Mouse (Mus musculus): ENCODE measurements around the gene Nts. TPM values are rescaled to one million over a fixed set of nuclear protein-coding genes. Genes with fewer than 3 reads are reported as not detected.
"Not testable (repeated sequence)": the region's sequence is repeated elsewhere in the genome, so short reads cannot be mapped to it uniquely, and the experiment has no call there.

Gene Nts
- polyA plus RNA-seq, 1 experiment from 2014 or later: 1.6 TPM

- no peaks in the 10 kb centered on the region for H3K9me3 ChIP-seq (replicated peaks; ENCODE audit: control insufficient read depth, low read length)
- no peaks in the 10 kb centered on the region for H3K36me3 ChIP-seq (replicated peaks; ENCODE audit: control insufficient read depth, insufficient read depth, low read depth, low read length)
- DNase-seq (ENCODE audit: low spot score) (no peak), ATAC-seq (replicated peaks; ENCODE audit: insufficient number of reproducible peaks, low FRiP score, low TSS enrichment, low read depth) (no peak)
- H3K27me3 ChIP-seq (ENCODE audit: control insufficient read depth, insufficient read depth, low read length): no peaks in the 10 kb centered on the region
- H3K9ac ChIP-seq (replicated peaks; ENCODE audit: low read length): no peak overlapping the region
- H3K4me3 ChIP-seq (ENCODE audit: low read depth, low read length): no peak overlapping the region
- H3K4me1 ChIP-seq (ENCODE audit: control insufficient read depth, insufficient read depth, low read length): no peaks in the 10 kb centered on the region
- H3K27ac ChIP-seq (replicated peaks; ENCODE audit: low read depth, low read length): no peak overlapping the region
- 83% methylated on average over 2 of the region's 2 CpGs for WGBS
- H3K4me2 ChIP-seq (ENCODE audit: low read depth, low read length): no peak overlapping the region
These were observed 20.9 kb downstream of the Nts start for GRCm38 (mm10) chr10:102469412-102469811.

GRCm38 (mm10) chr10:102451756-102452155 is 38.5 kb downstream of the Nts start:
- H3K4me3 ChIP-seq (ENCODE audit: low read depth, low read length): no peak overlapping the region
- ATAC-seq (replicated peaks; ENCODE audit: insufficient number of reproducible peaks, low FRiP score, low TSS enrichment, low read depth): no peak
- H3K27ac ChIP-seq (replicated peaks; ENCODE audit: low read depth, low read length): no peak overlapping the region
- H3K36me3 ChIP-seq (replicated peaks; ENCODE audit: control insufficient read depth, insufficient read depth, low read depth, low read length): no peaks in the 10 kb centered on the region
- H3K9ac ChIP-seq (replicated peaks; ENCODE audit: low read length): no peak overlapping the region
- peak; percentile 83 for DNase-seq (ENCODE audit: low spot score)
- H3K9me3 ChIP-seq (replicated peaks; ENCODE audit: control insufficient read depth, low read length): no peaks in the 10 kb centered on the region
- H3K4me2 ChIP-seq (ENCODE audit: low read depth, low read length): no peak overlapping the region
- WGBS: 9% methylated on average over 7 of the region's 7 CpGs
- H3K27me3 ChIP-seq (ENCODE audit: control insufficient read depth, insufficient read depth, low read length): no peaks in the 10 kb centered on the region
- no peaks in the 10 kb centered on the region for H3K4me1 ChIP-seq (ENCODE audit: control insufficient read depth, insufficient read depth, low read length)

- Histone ChIP-seq H3K4me1 (ENCODE audit: control insufficient read depth, insufficient read depth, low read length) (no peaks in the 10 kb centered on the region), H3K27ac (replicated peaks; ENCODE audit: low read depth, low read length) (no peak overlapping the region), H3K4me2 (ENCODE audit: low read depth, low read length) (no peak overlapping the region), H3K36me3 (replicated peaks; ENCODE audit: control insufficient read depth, insufficient read depth, low read depth, low read length) (no peaks in the 10 kb centered on the region), H3K9ac (replicated peaks; ENCODE audit: low read length) (no peak overlapping the region), H3K4me3 (ENCODE audit: low read depth, low read length) (no peak overlapping the region), H3K9me3 (replicated peaks; ENCODE audit: control insufficient read depth, low read length) (no peaks in the 10 kb centered on the region), H3K27me3 (ENCODE audit: control insufficient read depth, insufficient read depth, low read length) (no peaks in the 10 kb centered on the region)
- WGBS: 7% methylated on average over 7 of the region's 7 CpGs
- DNase-seq (ENCODE audit: low spot score) (peak; percentile 85), ATAC-seq (replicated peaks; ENCODE audit: insufficient number of reproducible peaks, low FRiP score, low TSS enrichment, low read depth) (no peak)
These were observed 40.8 kb downstream of the Nts start for GRCm38 (mm10) chr10:102449449-102449848.

- Histone ChIP-seq H3K27me3 (ENCODE audit: control insufficient read depth, insufficient read depth, low read length) (no peaks in the 10 kb centered on the region), H3K9ac (replicated peaks; ENCODE audit: low read length) (no peak overlapping the region), H3K4me3 (ENCODE audit: low read depth, low read length) (no peak overlapping the region), H3K36me3 (replicated peaks; ENCODE audit: control insufficient read depth, insufficient read depth, low read depth, low read length) (no peaks in the 10 kb centered on the region), H3K4me1 (ENCODE audit: control insufficient read depth, insufficient read depth, low read length) (no peaks in the 10 kb centered on the region), H3K9me3 (replicated peaks; ENCODE audit: control insufficient read depth, low read length) (no peaks in the 10 kb centered on the region), H3K4me2 (ENCODE audit: low read depth, low read length) (no peak overlapping the region), H3K27ac (replicated peaks; ENCODE audit: low read depth, low read length) (no peak overlapping the region)
- peak; percentile 40 for DNase-seq (ENCODE audit: low spot score)
- ATAC-seq (replicated peaks; ENCODE audit: insufficient number of reproducible peaks, low FRiP score, low TSS enrichment, low read depth): 0 out of 2 replicates have a peak, but pooled peaks have one; percentile 23
- 31% methylated on average over 2 of the region's 2 CpGs for whole genome bisulfite sequencing
These were observed 45.3 kb downstream of the Nts start for GRCm38 (mm10) chr10:102444912-102445556.

GRCm38 (mm10) chr10:102435467-102435866 is 54.8 kb downstream of the Nts start:
- not testable (repeated sequence) for H3K4me1 ChIP-seq (ENCODE audit: control insufficient read depth, insufficient read depth, low read length); H3K27me3 ChIP-seq (ENCODE audit: control insufficient read depth, insufficient read depth, low read length); ATAC-seq (replicated peaks; ENCODE audit: insufficient number of reproducible peaks, low FRiP score, low TSS enrichment, low read depth); H3K36me3 ChIP-seq (replicated peaks; ENCODE audit: control insufficient read depth, insufficient read depth, low read depth, low read length); H3K27ac ChIP-seq (replicated peaks; ENCODE audit: low read depth, low read length); H3K4me2 ChIP-seq (ENCODE audit: low read depth, low read length); H3K4me3 ChIP-seq (ENCODE audit: low read depth, low read length); H3K9ac ChIP-seq (replicated peaks; ENCODE audit: low read length); H3K9me3 ChIP-seq (replicated peaks; ENCODE audit: control insufficient read depth, low read length); DNase-seq (ENCODE audit: low spot score)
- WGBS: 45% methylated on average over 6 of the region's 6 CpGs

- 4% methylated on average over 5 of the region's 7 CpGs for WGBS
- not testable (repeated sequence) for DNase-seq (ENCODE audit: low spot score)
These were observed 55.2 kb downstream of the Nts start for GRCm38 (mm10) chr10:102435048-102435447.

More at GRCm38 (mm10) chr10:102435048-102435447, 55.2 kb downstream of the Nts start:
- not testable (repeated sequence) for H3K27me3 ChIP-seq (ENCODE audit: control insufficient read depth, insufficient read depth, low read length); H3K4me1 ChIP-seq (ENCODE audit: control insufficient read depth, insufficient read depth, low read length); H3K9me3 ChIP-seq (replicated peaks; ENCODE audit: control insufficient read depth, low read length); H3K27ac ChIP-seq (replicated peaks; ENCODE audit: low read depth, low read length); H3K36me3 ChIP-seq (replicated peaks; ENCODE audit: control insufficient read depth, insufficient read depth, low read depth, low read length); H3K4me2 ChIP-seq (ENCODE audit: low read depth, low read length); H3K9ac ChIP-seq (replicated peaks; ENCODE audit: low read length); H3K4me3 ChIP-seq (ENCODE audit: low read depth, low read length)
- peak; percentile 59 for ATAC-seq (replicated peaks; ENCODE audit: insufficient number of reproducible peaks, low FRiP score, low TSS enrichment, low read depth)

Other genes starting within 250 kb of the Nts start
- 2.7 and 2.9 TPM in 2 replicates for gene Rassf9, start 21.7 kb upstream of the Nts start, polyA plus RNA-seq (2014; fragmentation: Nextera tagmentation; extraction: Ambion mirVana)

All from embryonic facial prominence, embryonic 11.5 days (tissue).